Mouse (Mus musculus) liver, adult 2 months (tissue): Measurements from ENCODE around the gene Gm13272.

Source experiments
- CTCF ChIP-seq: fragments of 200-500 bp; IDR thresholded peaks from 2 replicates; pipeline ENCODE4 v1.5.1; 2011; ENCODE audit warnings: low read depth, low read length, control low read depth
- POLR2A ChIP-seq: fragments of 200-500 bp; IDR thresholded peaks from 2 replicates; pipeline ENCODE4 v1.6.1; 2011; ENCODE audit warnings: low read length, control low read depth; ENCODE audit not compliant: insufficient read depth; ENCODE audit errors: extremely low read depth

DNA sequence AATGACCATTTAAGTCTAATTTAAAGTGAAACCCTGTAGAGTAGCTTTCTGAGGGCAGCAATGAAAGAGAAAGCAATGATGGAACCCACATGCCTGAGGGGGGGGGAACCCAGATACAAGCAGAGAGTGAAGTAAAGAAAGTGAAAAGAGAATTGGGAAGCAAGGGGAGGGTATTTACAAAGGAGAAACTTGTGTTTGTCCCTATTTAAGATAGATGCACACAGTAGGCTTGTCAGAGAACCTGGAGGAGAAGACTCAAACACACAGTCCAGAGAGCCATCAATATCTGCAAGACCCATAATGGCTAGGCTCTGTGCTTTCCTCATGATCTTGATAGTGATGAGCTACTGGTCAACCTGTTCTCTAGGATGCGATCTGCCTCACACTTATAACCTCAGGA lies 40.0 kb downstream of the Gm13272 start, which contains the start of gene Ifna11:
- TF ChIP-seq CTCF (no peak), POLR2A (no peak)
